Mouse (Mus musculus) hindbrain, embryonic 14.5 days (tissue): ENCODE measurements around the gene Hmg20b. TPM values are rescaled to one million over a fixed set of nuclear protein-coding genes. Genes with fewer than 3 reads are reported as not detected.

Source experiments
- ATAC-seq: fragments of 200-750 bp; cut with Nextera tagmentation; 2 replicates; pipeline ENCODE4 v1.8.0; 2017; ENCODE audit warnings: moderate number of reproducible peaks, mild to moderate bottlenecking, moderate TSS enrichment, moderate library complexity; ENCODE audit not compliant: low FRiP score
- DNase-seq: peaks from one replicate; pipeline ENCODE4 v3.0.0-alpha.2; 2015; ENCODE audit warnings: low spot score
- H3K27ac ChIP-seq: fragments of 300-500 bp; sonication (generic); 2 replicates; pipeline ENCODE4 v1.5.1; 2014; ENCODE audit warnings: mild to moderate bottlenecking, moderate library complexity
- H3K27me3 ChIP-seq: fragments of 300-500 bp; sonication (generic); 2 replicates; pipeline ENCODE4 v1.6.1; 2014; ENCODE audit warnings: mild to moderate bottlenecking, low read length, mixed read lengths; ENCODE audit not compliant: control insufficient read depth, insufficient read depth
- H3K36me3 ChIP-seq: fragments of 300-500 bp; sonication (generic); replicated peaks from 2 replicates; pipeline ENCODE4 v1.6.1; 2014; ENCODE audit not compliant: control insufficient read depth, insufficient read depth
- H3K4me1 ChIP-seq: fragments of 300-500 bp; sonication (generic); replicated peaks from 2 replicates; pipeline ENCODE4 v1.6.1; 2014; ENCODE audit warnings: antibody characterized with exemption, low read length, mixed read lengths; ENCODE audit not compliant: control insufficient read depth, insufficient read depth
- H3K4me2 ChIP-seq: fragments of 300-500 bp; sonication (generic); replicated peaks from 2 replicates; pipeline ENCODE4 v1.6.1; 2014; ENCODE audit warnings: mild to moderate bottlenecking, moderate library complexity
- H3K4me3 ChIP-seq: fragments of 300-500 bp; sonication (generic); replicated peaks from 2 replicates; pipeline ENCODE4 v1.5.1; 2014; ENCODE audit warnings: mild to moderate bottlenecking, low read length
- H3K9ac ChIP-seq: fragments of 300-500 bp; sonication (generic); 2 replicates; pipeline ENCODE4 v1.6.1; 2014
- H3K9me3 ChIP-seq: fragments of 300-500 bp; sonication (generic); 2 replicates; pipeline ENCODE4 v1.6.1; 2016; ENCODE audit warnings: low read length; ENCODE audit not compliant: control insufficient read depth
- WGBS: fragments of 180-500 bp; shearing (Covaris S2); extraction: QIAGEN DNeasy Blood & Tissue Kit; methylation state at CpG from one replicate; pipeline ENCODE4 v1.1.7; 2014; 5-methylcytosine and 5-hydroxymethylcytosine counted together
- polyA plus RNA-seq: library from polyadenylated mRNA; unstranded; fragments of >200 nt; fragmentation: Nextera tagmentation; extraction: Ambion mirVana; gene quantifications from 2 replicates; pipeline ENCODE4 v1.2.1, GENCODE M21; 2014

Gene Hmg20b
- polyA plus RNA-seq, 1 experiment from 2014 or later: 34.0 TPM

DNA sequence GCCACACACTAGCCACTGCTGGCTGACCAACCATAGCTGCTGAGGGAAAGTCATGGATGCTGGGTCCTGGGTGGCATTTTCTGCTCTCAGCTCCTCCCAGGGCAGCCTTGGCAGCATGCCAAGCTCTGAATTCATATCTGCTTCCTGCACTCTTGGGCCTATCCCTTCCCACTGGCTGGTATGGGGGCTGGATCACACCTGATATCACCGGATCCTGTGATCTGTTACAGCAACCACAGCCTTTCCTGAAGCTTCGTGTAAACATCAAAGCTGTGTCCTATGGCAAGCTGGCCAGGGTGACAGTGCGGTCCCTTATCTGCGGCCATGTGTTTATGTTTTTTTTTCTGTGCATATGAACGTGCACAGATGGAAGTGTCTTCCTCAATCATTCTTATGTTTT, 31.8 kb upstream of the Hmg20b start:
- no peak for DNase-seq
- 88% methylated on average over 5 of the region's 5 CpGs for WGBS
- H3K4me1 ChIP-seq: peaks cover 20% of the 10 kb centered on the region
- no peak overlapping the region for H3K9ac ChIP-seq
- H3K4me2 ChIP-seq: no peak overlapping the region
- ATAC-seq: no peak
- peaks cover 10% of the 10 kb centered on the region for H3K36me3 ChIP-seq
- no peak overlapping the region for H3K27ac ChIP-seq
- H3K27me3 ChIP-seq: no peaks in the 10 kb centered on the region
- H3K9me3 ChIP-seq: no peaks in the 10 kb centered on the region
- no peak overlapping the region for H3K4me3 ChIP-seq

GRCm38 (mm10) chr10:81379809-81380378, 29.6 kb upstream of the Hmg20b start:
- 92% methylated on average over 6 of the region's 6 CpGs for WGBS
- H3K4me1 ChIP-seq: peaks cover 25% of the 10 kb centered on the region
- DNase-seq (no peak), ATAC-seq (no peak)
- H3K9ac ChIP-seq: no peak overlapping the region
- no peak overlapping the region for H3K27ac ChIP-seq
- no peaks in the 10 kb centered on the region for H3K9me3 ChIP-seq
- no peak overlapping the region for H3K4me3 ChIP-seq
- H3K4me2 ChIP-seq: no peak overlapping the region
- H3K36me3 ChIP-seq: peaks cover 9% of the 10 kb centered on the region; the same call in 1 of the 2 replicates
- no peaks in the 10 kb centered on the region for H3K27me3 ChIP-seq

DNA sequence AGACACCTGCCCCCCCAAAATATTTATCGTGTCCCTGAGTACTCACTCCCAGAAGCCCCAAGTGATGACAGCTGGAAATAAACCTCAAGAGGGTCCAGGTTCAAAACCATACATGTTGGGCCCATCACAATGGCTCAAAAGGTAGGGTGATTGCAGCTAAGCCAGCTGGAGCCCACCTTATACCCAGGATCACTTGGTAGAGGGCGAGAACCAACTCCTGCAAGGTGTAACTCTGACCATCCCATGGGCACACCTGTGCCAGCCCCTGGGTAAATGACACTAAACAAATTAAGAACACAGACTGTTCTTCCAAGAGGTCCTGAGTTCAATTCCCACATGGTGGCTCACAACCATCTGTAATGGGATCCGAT, 28.9 kb upstream of the Hmg20b start:
- peak overlapping the region; percentile 81 for H3K4me3 ChIP-seq
- peak overlapping the region; percentile 56 for H3K4me2 ChIP-seq
- DNase-seq (no peak), ATAC-seq (no peak)
- H3K9me3 ChIP-seq: no peaks in the 10 kb centered on the region
- WGBS: 65% methylated on average over 3 of the region's 3 CpGs
- peaks cover 15% of the 10 kb centered on the region for H3K36me3 ChIP-seq
- H3K9ac ChIP-seq: peak overlapping the region; percentile 49
- H3K27me3 ChIP-seq: no peaks in the 10 kb centered on the region
- peak overlapping the region; percentile 74 for H3K27ac ChIP-seq
- H3K4me1 ChIP-seq: peaks cover 24% of the 10 kb centered on the region

DNA sequence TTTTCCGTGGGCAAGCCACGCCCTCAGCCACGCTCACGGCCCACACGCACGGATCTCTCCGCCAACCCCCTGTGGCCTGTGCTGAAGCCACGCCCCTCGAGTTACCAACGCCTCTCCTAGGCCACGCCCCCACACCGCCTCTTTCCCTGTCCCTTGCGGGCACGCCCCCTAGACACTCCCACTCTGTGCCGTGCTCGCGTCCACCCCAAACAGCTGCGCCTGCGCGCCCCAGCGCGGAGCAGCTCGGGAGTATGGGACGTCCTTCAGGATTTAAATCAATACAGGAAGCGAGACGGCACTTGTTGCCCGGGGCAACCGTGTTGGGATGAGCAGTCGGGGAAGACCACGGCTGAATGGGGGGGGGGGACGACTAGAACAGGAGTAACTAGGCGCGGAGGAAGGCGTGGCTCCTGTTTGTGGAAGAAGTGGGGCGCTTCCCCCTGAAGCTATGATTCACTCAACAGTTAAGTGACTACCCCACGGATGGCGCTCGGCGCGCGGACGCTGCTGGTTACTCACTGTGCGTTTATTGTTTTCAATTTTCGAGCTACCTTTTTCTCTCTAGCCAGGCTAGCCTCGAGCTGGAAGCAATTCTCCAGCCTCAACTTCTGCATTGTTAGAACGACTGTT, 28.4 kb upstream of the Hmg20b start:
- Histone ChIP-seq H3K4me1 (peaks cover 24% of the 10 kb centered on the region), H3K27ac (peak overlapping the region; percentile 74), H3K9me3 (no peaks in the 10 kb centered on the region), H3K4me2 (peak overlapping the region; percentile 87), H3K9ac (peak overlapping the region; percentile 90), H3K36me3 (peaks cover 20% of the 10 kb centered on the region), H3K27me3 (no peaks in the 10 kb centered on the region), H3K4me3 (peak overlapping the region; percentile 81)
- WGBS: under 1% methylated on average over 46 of the region's 46 CpGs
- peak; percentile 99 for DNase-seq
- peak; percentile 96 for ATAC-seq

- Histone ChIP-seq H3K4me1 (peaks cover 24% of the 10 kb centered on the region), H3K27ac (peak within 1 kb of the TSS; percentile 76), H3K9ac (peak within 1 kb of the TSS; percentile 90), H3K4me2 (peak within 1 kb of the TSS; percentile 87), H3K9me3 (no peaks in the 10 kb centered on the region), H3K27me3 (no peaks in the 10 kb centered on the region), H3K4me3 (peak within 1 kb of the TSS; percentile 81), H3K36me3 (peaks cover 25% of the 10 kb centered on the region)
- WGBS: 2% methylated on average over 44 of the region's 59 CpGs
- DNase-seq (no peak), ATAC-seq (peak; percentile 25)
Observed at GRCm38 (mm10) chr10:81377793-81378552, 27.7 kb upstream of the Hmg20b start, which contains the start of gene Fzr1. Fzr1 (minus strand) TSS chr10:81378516.

- H3K9ac ChIP-seq: peak overlapping the region; percentile 90
- H3K4me1 ChIP-seq: peaks cover 24% of the 10 kb centered on the region
- no peak overlapping the region for H3K27ac ChIP-seq
- no peaks in the 10 kb centered on the region for H3K9me3 ChIP-seq
- DNase-seq (no peak), ATAC-seq (no peak)
- peaks cover 28% of the 10 kb centered on the region for H3K36me3 ChIP-seq
- no peaks in the 10 kb centered on the region for H3K27me3 ChIP-seq
- H3K4me2 ChIP-seq: peak overlapping the region; percentile 87
- H3K4me3 ChIP-seq: peak overlapping the region; percentile 81
- 71% methylated on average over 2 of the region's 2 CpGs for WGBS
Observed at GRCm38 (mm10) chr10:81377362-81377664, 27.0 kb upstream of the Hmg20b start.

DNA sequence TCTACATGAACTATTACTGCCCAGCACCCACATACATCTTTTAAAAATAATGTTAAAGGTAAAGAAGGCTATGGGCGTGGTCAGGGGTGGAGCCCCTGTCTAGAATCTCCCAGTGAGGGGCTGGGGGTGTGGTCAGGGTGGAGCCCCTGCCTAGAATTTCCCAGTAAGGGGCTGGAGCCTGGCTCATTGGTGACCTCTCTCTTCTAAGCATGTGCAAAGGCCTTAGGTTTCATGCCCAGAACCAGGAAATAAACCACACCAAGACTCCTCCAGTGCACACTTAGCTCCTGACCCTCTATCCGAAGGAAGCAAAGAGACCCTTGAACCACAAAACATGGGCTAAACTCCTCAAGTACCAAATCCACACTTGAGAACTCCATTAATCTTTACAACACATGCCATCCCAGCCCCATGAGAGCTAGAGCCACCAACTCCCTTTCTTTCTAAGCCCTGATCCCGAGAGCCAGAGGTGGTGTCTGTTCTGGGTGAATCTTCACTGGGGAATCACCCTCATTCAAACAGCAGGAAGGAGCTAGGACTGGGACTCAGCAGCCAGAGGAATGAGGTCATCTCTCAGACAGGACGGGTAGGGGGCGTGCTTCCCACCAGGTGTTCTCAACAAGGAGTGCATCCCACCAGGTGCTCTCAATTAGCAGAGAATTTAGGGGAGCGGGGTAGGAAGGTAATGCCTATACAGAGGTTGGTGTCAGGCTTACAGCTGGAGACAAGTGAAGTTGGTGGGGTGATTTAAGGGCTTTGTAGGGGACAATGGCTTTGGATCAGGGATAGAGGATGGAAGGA, 26.5 kb upstream of the Hmg20b start:
- Histone ChIP-seq H3K27ac (no peak overlapping the region), H3K27me3 (no peaks in the 10 kb centered on the region), H3K9ac (peak overlapping the region; percentile 90), H3K9me3 (no peaks in the 10 kb centered on the region), H3K36me3 (peaks cover 28% of the 10 kb centered on the region), H3K4me2 (peak overlapping the region; percentile 87), H3K4me3 (peak overlapping the region; percentile 81), H3K4me1 (peaks cover 24% of the 10 kb centered on the region)
- DNase-seq (no peak), ATAC-seq (no peak)
- WGBS: 38% methylated on average over 6 of the region's 6 CpGs

- no peak overlapping the region for H3K4me3 ChIP-seq
- no peak for DNase-seq
- no peaks in the 10 kb centered on the region for H3K27me3 ChIP-seq
- no peaks in the 10 kb centered on the region for H3K9me3 ChIP-seq
- H3K27ac ChIP-seq: no peak overlapping the region
- peaks cover 38% of the 10 kb centered on the region for H3K36me3 ChIP-seq
- ATAC-seq: no peak
- no peak overlapping the region for H3K4me2 ChIP-seq
- peaks cover 24% of the 10 kb centered on the region for H3K4me1 ChIP-seq
- no peak overlapping the region for H3K9ac ChIP-seq
- 94% methylated on average over 10 of the region's 10 CpGs for WGBS
Observed at GRCm38 (mm10) chr10:81375322-81375721, 25.0 kb upstream of the Hmg20b start.

DNA sequence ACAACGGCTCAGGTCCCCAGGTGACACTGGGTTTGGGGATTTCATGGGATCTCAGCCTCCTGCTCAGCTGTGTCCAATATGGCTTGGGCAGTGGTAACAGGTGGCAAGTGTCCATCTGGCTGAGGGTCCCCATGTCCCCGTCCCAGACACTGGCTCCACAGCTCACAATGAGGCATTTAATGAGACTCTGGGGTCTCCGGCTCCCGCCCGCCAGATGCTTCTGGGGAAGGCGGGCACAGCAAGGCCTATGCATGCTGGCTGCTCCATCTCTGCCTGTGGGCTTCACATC, 16.9 kb upstream of the Hmg20b start:
- Histone ChIP-seq H3K27ac (no peak overlapping the region), H3K36me3 (peaks cover 56% of the 10 kb centered on the region), H3K9me3 (no peaks in the 10 kb centered on the region), H3K4me2 (no peak overlapping the region), H3K4me3 (no peak overlapping the region), H3K9ac (no peak overlapping the region), H3K27me3 (peaks cover 21% of the 10 kb centered on the region), H3K4me1 (peaks cover 18% of the 10 kb centered on the region)
- ATAC-seq: no peak
- 59% methylated on average over 6 of the region's 6 CpGs for WGBS
- DNase-seq: no peak
